Mouse (Mus musculus): Measurements from ENCODE around the gene 2610528A11Rik. TPM values are rescaled to one million over a fixed set of nuclear protein-coding genes. Genes with fewer than 3 reads are reported as not detected.

Gene 2610528A11Rik
- polyA plus RNA-seq, 1 experiment = 0.75 TPM

GRCm38 (mm10) chr14:37105846-37106245 lies 8.0 kb downstream of the 2610528A11Rik start:
- Histone ChIP-seq H3K79me2 (ENCODE audit: control insufficient read depth, insufficient read depth) (no peaks in the 10 kb centered on the region), H3K36me3 (ENCODE audit: control insufficient read depth, insufficient read depth) (no peaks in the 10 kb centered on the region), H3K79me3 (ENCODE audit: low read depth) (no peaks in the 10 kb centered on the region), H3ac (ENCODE audit: control insufficient read depth, insufficient read length, low read depth) (no peak overlapping the region), H3K27me3 (ENCODE audit: control insufficient read depth, insufficient read depth, insufficient read length) (peaks cover 2% of the 10 kb centered on the region), H3K4me3 (ENCODE audit: insufficient read depth, poor library complexity, severe bottlenecking) (no peak overlapping the region)
- no peak for TF ChIP-seq USF1 (IDR thresholded peaks at IDR 0.05; ENCODE audit: low read depth)
- TF ChIP-seq CEBPB (IDR thresholded peaks at IDR 0.05; ENCODE audit: low read depth) = no peak
- no peak for TF ChIP-seq MYOG (IDR thresholded peaks at IDR 0.05; ENCODE audit: control insufficient read depth, extremely low read depth, insufficient read length)
- no peak for TF ChIP-seq MAX (IDR thresholded peaks at IDR 0.05)
- TF ChIP-seq FOSL1 (IDR thresholded peaks at IDR 0.05; ENCODE audit: insufficient read depth, low read length, poor library complexity, severe bottlenecking) = no peak
- TF ChIP-seq MYOD1 (IDR thresholded peaks at IDR 0.05; ENCODE audit: control insufficient read depth, insufficient read length, low read depth) = no peak
- TF ChIP-seq CTCF (IDR thresholded peaks at IDR 0.05; ENCODE audit: control insufficient read depth, insufficient read depth, insufficient read length) = no peak

DNA sequence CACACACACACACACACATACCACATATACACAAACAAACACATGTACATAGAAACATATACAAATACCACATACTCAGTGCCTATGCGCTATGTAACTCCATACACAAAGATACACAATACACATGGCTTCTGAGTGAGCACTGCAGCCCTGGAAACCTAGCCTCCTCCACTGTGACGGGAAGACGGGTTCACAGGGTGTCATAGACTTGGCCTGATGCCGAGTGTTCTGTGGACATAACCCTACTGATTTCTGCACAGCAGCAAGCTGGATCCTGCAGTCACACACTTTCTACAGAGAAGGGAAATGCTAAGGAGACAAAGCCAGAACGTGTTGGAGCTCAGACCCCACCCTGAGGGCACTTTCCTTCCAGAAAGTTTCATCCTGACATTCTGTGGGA lies 9.1 kb downstream of the 2610528A11Rik start:
- Histone ChIP-seq H3K36me3 (ENCODE audit: control insufficient read depth, insufficient read depth) (no peaks in the 10 kb centered on the region), H3K79me2 (ENCODE audit: control insufficient read depth, insufficient read depth) (no peaks in the 10 kb centered on the region), H3K27me3 (ENCODE audit: control insufficient read depth, insufficient read depth, insufficient read length) (peaks cover 6% of the 10 kb centered on the region), H3ac (ENCODE audit: control insufficient read depth, insufficient read length, low read depth) (no peak overlapping the region), H3K4me3 (ENCODE audit: insufficient read depth, poor library complexity, severe bottlenecking) (no peak overlapping the region), H3K79me3 (ENCODE audit: low read depth) (no peaks in the 10 kb centered on the region)
- no peak for TF ChIP-seq MAX (IDR thresholded peaks at IDR 0.05)
- TF ChIP-seq CTCF (IDR thresholded peaks at IDR 0.05; ENCODE audit: control insufficient read depth, insufficient read depth, insufficient read length) = no peak
- TF ChIP-seq CEBPB (IDR thresholded peaks at IDR 0.05; ENCODE audit: low read depth) = no peak
- no peak for TF ChIP-seq FOSL1 (IDR thresholded peaks at IDR 0.05; ENCODE audit: insufficient read depth, low read length, poor library complexity, severe bottlenecking)

DNA sequence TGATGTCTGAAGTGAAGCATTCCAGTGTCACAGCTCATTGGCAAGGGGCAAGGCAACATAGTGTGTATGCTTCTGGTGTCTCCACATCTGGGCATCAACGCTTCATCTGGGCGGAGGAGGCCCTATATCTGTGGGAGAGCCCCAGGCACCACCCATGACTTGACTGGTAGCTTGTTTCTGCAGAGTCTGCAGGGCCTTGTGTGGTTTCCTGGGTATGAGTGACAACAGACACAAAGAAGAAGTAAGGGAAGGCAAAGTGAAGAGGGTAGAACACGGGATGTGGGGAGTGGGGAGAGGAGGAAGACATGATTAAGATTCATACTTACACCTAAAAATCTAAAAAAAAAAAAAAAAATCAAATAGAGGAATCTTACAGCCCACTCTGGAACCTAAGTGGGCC lies 11.3 kb downstream of the 2610528A11Rik start:
- no peaks in the 10 kb centered on the region for H3K79me3 ChIP-seq (ENCODE audit: low read depth)
- no peak overlapping the region for H3ac ChIP-seq (ENCODE audit: control insufficient read depth, insufficient read length, low read depth)
- H3K27me3 ChIP-seq (ENCODE audit: control insufficient read depth, insufficient read depth, insufficient read length) = peaks cover 6% of the 10 kb centered on the region
- H3K4me3 ChIP-seq (ENCODE audit: insufficient read depth, poor library complexity, severe bottlenecking) = no peak overlapping the region
- H3K36me3 ChIP-seq (ENCODE audit: control insufficient read depth, insufficient read depth) = no peaks in the 10 kb centered on the region
- no peaks in the 10 kb centered on the region for H3K79me2 ChIP-seq (ENCODE audit: control insufficient read depth, insufficient read depth)
- TF ChIP-seq MYOG (IDR thresholded peaks at IDR 0.05; ENCODE audit: control insufficient read depth, extremely low read depth, insufficient read length) (no peak), CTCF (IDR thresholded peaks at IDR 0.05; ENCODE audit: control insufficient read depth, insufficient read depth, insufficient read length) (no peak), USF1 (IDR thresholded peaks at IDR 0.05; ENCODE audit: low read depth) (no peak), MAX (IDR thresholded peaks at IDR 0.05) (no peak), MYOD1 (IDR thresholded peaks at IDR 0.05; ENCODE audit: control insufficient read depth, insufficient read length, low read depth) (no peak), FOSL1 (IDR thresholded peaks at IDR 0.05; ENCODE audit: insufficient read depth, low read length, poor library complexity, severe bottlenecking) (no peak), CEBPB (IDR thresholded peaks at IDR 0.05; ENCODE audit: low read depth) (no peak)

GRCm38 (mm10) chr14:37101531-37101930 lies 12.3 kb downstream of the 2610528A11Rik start:
- H3ac ChIP-seq (ENCODE audit: control insufficient read depth, insufficient read length, low read depth) = no peak overlapping the region
- no peaks in the 10 kb centered on the region for H3K79me2 ChIP-seq (ENCODE audit: control insufficient read depth, insufficient read depth)
- H3K36me3 ChIP-seq (ENCODE audit: control insufficient read depth, insufficient read depth) = no peaks in the 10 kb centered on the region
- no peaks in the 10 kb centered on the region for H3K79me3 ChIP-seq (ENCODE audit: low read depth)
- TF ChIP-seq FOSL1 (IDR thresholded peaks at IDR 0.05; ENCODE audit: insufficient read depth, low read length, poor library complexity, severe bottlenecking) (no peak), MYOG (IDR thresholded peaks at IDR 0.05; ENCODE audit: control insufficient read depth, extremely low read depth, insufficient read length) (no peak), USF1 (IDR thresholded peaks at IDR 0.05; ENCODE audit: low read depth) (no peak), MYOD1 (IDR thresholded peaks at IDR 0.05; ENCODE audit: control insufficient read depth, insufficient read length, low read depth) (no peak)
- H3K27me3 ChIP-seq (ENCODE audit: control insufficient read depth, insufficient read depth, insufficient read length) = peaks cover 13% of the 10 kb centered on the region
- H3K4me3 ChIP-seq (ENCODE audit: insufficient read depth, poor library complexity, severe bottlenecking) = no peak overlapping the region

- H3K79me3 ChIP-seq (ENCODE audit: low read depth) = no peaks in the 10 kb centered on the region
- TF ChIP-seq MYOG (IDR thresholded peaks at IDR 0.05; ENCODE audit: control insufficient read depth, extremely low read depth, insufficient read length) = no peak
- TF ChIP-seq CEBPB (IDR thresholded peaks at IDR 0.05; ENCODE audit: low read depth) = no peak
- no peak for TF ChIP-seq FOSL1 (IDR thresholded peaks at IDR 0.05; ENCODE audit: insufficient read depth, low read length, poor library complexity, severe bottlenecking)
- TF ChIP-seq MYOD1 (IDR thresholded peaks at IDR 0.05; ENCODE audit: control insufficient read depth, insufficient read length, low read depth) = no peak
- TF ChIP-seq MAX (IDR thresholded peaks at IDR 0.05) = no peak
- TF ChIP-seq USF1 (IDR thresholded peaks at IDR 0.05; ENCODE audit: low read depth) = no peak
- TF ChIP-seq CTCF (IDR thresholded peaks at IDR 0.05; ENCODE audit: control insufficient read depth, insufficient read depth, insufficient read length) = no peak
- peaks cover 35% of the 10 kb centered on the region for H3K27me3 ChIP-seq (ENCODE audit: control insufficient read depth, insufficient read depth, insufficient read length)
Measured at GRCm38 (mm10) chr14:37097956-37098530, 15.8 kb downstream of the 2610528A11Rik start, which contains the start of gene Cdhr1. Cdhr1 (minus strand) TSS chr14:37098347.

DNA sequence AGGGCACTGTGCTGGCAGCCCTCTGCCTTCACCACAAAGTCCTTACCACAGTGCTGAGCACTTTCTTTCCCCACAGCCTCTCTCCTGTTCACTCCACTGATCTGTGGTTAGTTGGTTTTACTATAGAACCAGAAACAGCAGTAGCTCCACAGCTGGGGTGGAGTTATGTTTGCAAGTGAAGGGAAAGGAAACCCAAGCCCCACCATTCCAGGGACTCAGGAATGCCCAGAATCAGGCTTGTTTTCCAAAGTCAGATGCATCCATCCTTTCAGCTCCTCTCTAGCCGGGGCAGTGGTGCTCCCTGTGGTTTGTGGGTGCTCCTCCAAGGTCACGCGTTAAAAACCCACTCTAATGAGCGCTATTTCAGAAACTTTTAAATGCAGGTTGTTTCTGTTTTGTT lies 18.3 kb downstream of the 2610528A11Rik start:
- Histone ChIP-seq H3K4me3 (ENCODE audit: insufficient read depth, poor library complexity, severe bottlenecking) (no peak overlapping the region), H3K27me3 (ENCODE audit: control insufficient read depth, insufficient read depth, insufficient read length) (peaks cover 29% of the 10 kb centered on the region), H3K36me3 (ENCODE audit: control insufficient read depth, insufficient read depth) (no peaks in the 10 kb centered on the region), H3ac (ENCODE audit: control insufficient read depth, insufficient read length, low read depth) (no peak overlapping the region), H3K79me3 (ENCODE audit: low read depth) (no peaks in the 10 kb centered on the region), H3K79me2 (ENCODE audit: control insufficient read depth, insufficient read depth) (no peaks in the 10 kb centered on the region)
- TF ChIP-seq USF1 (IDR thresholded peaks at IDR 0.05; ENCODE audit: low read depth) (no peak), CEBPB (IDR thresholded peaks at IDR 0.05; ENCODE audit: low read depth) (no peak), MAX (IDR thresholded peaks at IDR 0.05) (no peak), CTCF (IDR thresholded peaks at IDR 0.05; ENCODE audit: control insufficient read depth, insufficient read depth, insufficient read length) (no peak)

More at GRCm38 (mm10) chr14:37097956-37098530, 15.8 kb downstream of the 2610528A11Rik start, which contains the start of gene Cdhr1:
- Histone ChIP-seq H3K36me3 (ENCODE audit: control insufficient read depth, insufficient read depth) (no peaks in the 10 kb centered on the region), H3K4me3 (ENCODE audit: insufficient read depth, poor library complexity, severe bottlenecking) (no peak within 1 kb of the TSS), H3K79me2 (ENCODE audit: control insufficient read depth, insufficient read depth) (no peaks in the 10 kb centered on the region), H3ac (ENCODE audit: control insufficient read depth, insufficient read length, low read depth) (peak within 1 kb of the TSS; percentile 45)

Measured in C2C12 (cell line).